Mouse (Mus musculus) MEL (cell line): ENCODE results near the gene Ccdc116. TPM values are rescaled to one million over a fixed set of nuclear protein-coding genes. Genes with fewer than 3 reads are reported as not detected.

Experiments
- DNase-seq: peaks from one replicate; pipeline ENCODE4 v3.0.0; 2011; ENCODE audit warnings: low read depth, low spot score
- H3K27ac ChIP-seq: 2 replicates; pipeline ENCODE4 v1.5.1; 2012; ENCODE audit warnings: low read depth, mild to moderate bottlenecking, control low read depth, low read length, moderate library complexity; ENCODE audit not compliant: control insufficient read depth
- H3K27me3 ChIP-seq, 2 experiments: fragments of 150-350 bp in 1 of 2; sonication (generic) in 1 of 2; 2 replicates each; pipeline ENCODE4 v1.6.1; 2012; ENCODE audit warnings: low read length in 2 of 2, mild to moderate bottlenecking in 2 of 2, improper control_type of control experiment in 1 of 2, moderate library complexity in 1 of 2; ENCODE audit not compliant: insufficient read depth in 2 of 2, control insufficient read depth in 1 of 2
- H3K36me3 ChIP-seq, 2 experiments: 2 replicates each; pipeline ENCODE4 v1.6.1; 2012 to 2014; ENCODE audit warnings: low read length in 2 of 2, improper control_type of control experiment in 1 of 2, inconsistent platforms in 1 of 2, mild to moderate bottlenecking in 1 of 2; ENCODE audit not compliant: insufficient read depth in 2 of 2, control insufficient read depth in 1 of 2
- H3K4me1 ChIP-seq, 2 experiments: fragments of 150-350 bp in 1 of 2; sonication (generic) in 1 of 2; 2 replicates each; pipeline ENCODE4 v1.6.1; 2012; ENCODE audit warnings: low read length in 2 of 2, improper control_type of control experiment in 1 of 2, mild to moderate bottlenecking in 1 of 2; ENCODE audit not compliant: insufficient read depth in 2 of 2, control insufficient read depth in 1 of 2
- H3K4me3 ChIP-seq, 2 experiments: fragments of 150-350 bp in 1 of 2; sonication (generic) in 1 of 2; 2 replicates each; pipeline ENCODE4 v1.5.1; 2012; ENCODE audit warnings: low read depth in 2 of 2, low read length in 2 of 2, mild to moderate bottlenecking in 2 of 2, moderate library complexity in 2 of 2, control low read depth in 1 of 2, improper control_type of control experiment in 1 of 2; ENCODE audit not compliant: control insufficient read depth in 1 of 2, insufficient read depth in 1 of 2
- H3K79me2 ChIP-seq: 2 replicates; pipeline ENCODE4 v1.6.1; 2012; ENCODE audit warnings: mild to moderate bottlenecking, low read length, moderate library complexity; ENCODE audit not compliant: control insufficient read depth, poor library complexity, insufficient read depth
- H3K9ac ChIP-seq: 2 replicates; pipeline ENCODE4 v1.6.1; 2012; ENCODE audit warnings: low read depth, mild to moderate bottlenecking, control low read depth, low read length, moderate library complexity; ENCODE audit not compliant: control insufficient read depth, poor library complexity, severe bottlenecking
- H3K9me3 ChIP-seq: fragments of 150-350 bp; sonication (generic); replicated peaks from 2 replicates; pipeline ENCODE4 v1.6.1; 2012; ENCODE audit warnings: mild to moderate bottlenecking, low read length, improper control_type of control experiment, moderate library complexity; ENCODE audit not compliant: insufficient read depth
- BHLHE40 ChIP-seq: IDR thresholded peaks from 2 replicates; pipeline ENCODE4 v1.6.1; 2012; ENCODE audit warnings: low read depth, mild to moderate bottlenecking, inconsistent platforms, low read length, improper control_type of control experiment, borderline replicate concordance
- CTCF ChIP-seq, 3 experiments: IDR thresholded peaks in 2 of 3; conservative IDR thresholded peaks in 1 of 3; 2 replicates each; pipeline ENCODE4 v1.5.1; 2011 to 2012; ENCODE audit warnings: low read length in 3 of 3, low read depth in 2 of 3, mild to moderate bottlenecking in 2 of 3, improper control_type of control experiment in 1 of 3, inconsistent platforms in 1 of 3, mixed read lengths in 1 of 3, moderate library complexity in 1 of 3; ENCODE audit not compliant: control insufficient read depth in 1 of 3, insufficient read depth in 1 of 3, poor library complexity in 1 of 3, severe bottlenecking in 1 of 3
- ELF1 ChIP-seq: IDR thresholded peaks from 2 replicates; pipeline ENCODE4 v1.6.1; 2014; ENCODE audit warnings: low read depth, mild to moderate bottlenecking, inconsistent platforms, low read length, improper control_type of control experiment, moderate library complexity
- ETS1 ChIP-seq: IDR thresholded peaks from 2 replicates; pipeline ENCODE4 v1.6.1; 2012; ENCODE audit warnings: low read depth, mild to moderate bottlenecking, inconsistent platforms, low read length, improper control_type of control experiment, moderate library complexity
- HCFC1 ChIP-seq: IDR thresholded peaks from 2 replicates; pipeline ENCODE4 v1.6.1; 2012; ENCODE audit warnings: low read depth, mild to moderate bottlenecking, inconsistent platforms, low read length, improper control_type of control experiment, moderate library complexity
- MAFK ChIP-seq: IDR thresholded peaks from 2 replicates; pipeline ENCODE4 v1.6.1; 2011; ENCODE audit warnings: low read depth, mild to moderate bottlenecking, low read length, improper control_type of control experiment, borderline replicate concordance
- MAX ChIP-seq: IDR thresholded peaks from 2 replicates; pipeline ENCODE4 v1.6.1; 2011; ENCODE audit warnings: low read length, improper control_type of control experiment
- MYC ChIP-seq: IDR thresholded peaks from 2 replicates; pipeline ENCODE4 v1.6.1; 2011; ENCODE audit warnings: low read depth, mild to moderate bottlenecking, low read length, improper control_type of control experiment, moderate library complexity
- NELFE ChIP-seq: IDR thresholded peaks from 2 replicates; pipeline ENCODE4 v1.6.1; 2011; ENCODE audit warnings: low read depth, low read length, improper control_type of control experiment
- POLR2A ChIP-seq, 2 experiments: IDR thresholded peaks; 2 replicates each; pipeline ENCODE4 v1.6.1; 2011 to 2012; ENCODE audit warnings: low read length in 2 of 2, mild to moderate bottlenecking in 2 of 2, control low read depth in 1 of 2, improper control_type of control experiment in 1 of 2, low read depth in 1 of 2, moderate library complexity in 1 of 2; ENCODE audit not compliant: control insufficient read depth in 1 of 2, insufficient read depth in 1 of 2, poor library complexity in 1 of 2
- POLR2AphosphoS2 ChIP-seq: IDR thresholded peaks from 2 replicates; pipeline ENCODE4 v1.6.1; 2011; ENCODE audit warnings: low read length, improper control_type of control experiment
- RAD21 ChIP-seq: IDR thresholded peaks from 2 replicates; pipeline ENCODE4 v1.6.1; 2011; ENCODE audit warnings: mild to moderate bottlenecking, low read depth, low read length, improper control_type of control experiment
- SIN3A ChIP-seq: IDR thresholded peaks from 2 replicates; pipeline ENCODE4 v1.6.1; 2012; ENCODE audit warnings: low read length, improper control_type of control experiment, inconsistent platforms
- SMC3 ChIP-seq: IDR thresholded peaks from 2 replicates; pipeline ENCODE4 v1.6.1; 2011; ENCODE audit warnings: low read depth, low read length, improper control_type of control experiment
- TBP ChIP-seq: IDR thresholded peaks from 2 replicates; pipeline ENCODE4 v1.8.0; 2011; ENCODE audit warnings: low read depth, low read length, improper control_type of control experiment
- TCF12 ChIP-seq: IDR thresholded peaks from 2 replicates; pipeline ENCODE4 v1.6.1; 2014; ENCODE audit warnings: low read depth, mild to moderate bottlenecking, inconsistent platforms, low read length, improper control_type of control experiment, moderate library complexity
- ZMIZ1 ChIP-seq: IDR thresholded peaks from 2 replicates; pipeline ENCODE4 v1.6.1; 2012; ENCODE audit warnings: low read depth, mild to moderate bottlenecking, inconsistent platforms, low read length, improper control_type of control experiment, moderate library complexity
- ZNF384 ChIP-seq: IDR thresholded peaks from 2 replicates; pipeline ENCODE4 v1.6.1; 2012; ENCODE audit warnings: low read depth, mild to moderate bottlenecking, inconsistent platforms, low read length, improper control_type of control experiment
- polyA plus RNA-seq, 2 experiments: library from polyadenylated mRNA; stranded (reverse) in 1 of 2; unstranded in 1 of 2; fragments of >175 nt in 1 of 2; fragments of >200 nt in 1 of 2; gene quantifications; 2 replicates each; pipeline versions ENCODE4 v1.2.1 to v1.2.4; 2012; ENCODE audit warnings: low replicate concordance in 2 of 2, low read depth in 1 of 2; ENCODE audit not compliant: insufficient read length in 2 of 2, insufficient read depth in 1 of 2, missing spikeins in 1 of 2
- total RNA-seq: library from RNA; depleted of rRNA; stranded (reverse); fragments of 300-350 nt; gene quantifications from 2 replicates; pipeline ENCODE4 v1.2.3, GENCODE M21; 2012; rRNA removed

Gene Ccdc116
- total RNA-seq = 3.4 and 4.9 TPM in 2 replicates
- 1 to 10 TPM in 1 of 2 experiments, not detected in 1; 7.9 TPM for polyA plus RNA-seq

GRCm38 (mm10) chr16:17146772-17147235 lies at the start of gene Ccdc116:
TSS of gene Ccdc116 (minus strand) at chr16:17147229.
- TF ChIP-seq ZNF384 (peak; percentile 68; the same call in 1 of the 2 replicates), SIN3A (0 out of 2 replicates have a peak, but pooled peaks have one; percentile 54), ETS1 (no peak), MYC (peak; percentile 83), TCF12 (0 out of 2 replicates have a peak, but pooled peaks have one; percentile 16), NELFE (peak; percentile 68), BHLHE40 (no peak), SMC3 (peak; percentile 37), RAD21 (peak; percentile 4), TBP (peak; percentile 76), ELF1 (no peak), CTCF (IDR thresholded peaks at IDR 0.05 in 2 of 3, conservative IDR thresholded peaks at IDR 0.05 in 1 of 3; ENCODE audit: control insufficient read depth in 1 of 3, insufficient read depth in 1 of 3, low read depth in 2 of 3, low read length in 3 of 3, poor library complexity in 1 of 3, severe bottlenecking in 1 of 3) (peak in 2 of 3 experiments; percentile 56 to 63; a peak in 5 of 6 replicates), HCFC1 (peak; percentile 70; the same call in 1 of the 2 replicates), ZMIZ1 (no peak; the same call in 1 of the 2 replicates), POLR2AphosphoS2 (0 out of 2 replicates have a peak, but pooled peaks have one; percentile 20), POLR2A (IDR thresholded peaks at IDR 0.05; ENCODE audit: control insufficient read depth in 1 of 2, insufficient read depth in 1 of 2, low read depth in 1 of 2, low read length in 2 of 2, poor library complexity in 1 of 2) (peak; percentile 64 to 80; a peak in 2 of 4 replicates)
- H3K9me3 ChIP-seq = no peaks in the 10 kb centered on the region
- DNase-seq = peak; percentile 96

DNA sequence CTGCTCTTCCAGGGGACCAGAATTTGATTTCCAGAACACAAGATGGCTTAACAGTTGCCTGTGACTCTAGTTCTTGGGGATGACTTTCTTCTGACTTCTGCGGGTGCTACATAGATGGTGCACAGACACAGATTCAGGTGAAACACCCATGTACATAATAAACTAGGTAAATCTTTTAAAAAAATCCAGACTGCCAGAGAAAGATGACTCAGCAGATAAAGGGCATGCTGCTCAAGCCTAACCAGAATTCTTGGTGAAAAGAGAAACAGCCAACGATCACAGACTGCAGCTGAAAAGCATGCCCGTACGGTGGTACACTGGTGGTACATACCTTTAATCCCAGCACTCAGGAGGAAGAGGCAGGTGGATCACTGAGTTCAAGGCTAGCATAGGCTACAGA lies 46.8 kb upstream of the Ccdc116 start:
- Histone ChIP-seq H3K4me3 (no peak overlapping the region), H3K36me3 (peaks cover 15 to 25% of the 10 kb centered on the region in 2 experiments), H3K9me3 (no peaks in the 10 kb centered on the region), H3K9ac (no peak overlapping the region), H3K27me3 (no peaks in the 10 kb centered on the region), H3K27ac (no peak overlapping the region), H3K4me1 (peaks cover 2 to 4% of the 10 kb centered on the region in 2 experiments; a peak in 1 of 4 replicates), H3K79me2 (peaks cover 78% of the 10 kb centered on the region)
- TF ChIP-seq MAX = no peak
- 0 out of 2 replicates have a peak, but pooled peaks have one; percentile 18 for TF ChIP-seq MAFK
- no peak for DNase-seq

More at GRCm38 (mm10) chr16:17146772-17147235, at the start of gene Ccdc116:
- Histone ChIP-seq H3K27ac (peak within 1 kb of the TSS; percentile 46), H3K9ac (peak within 1 kb of the TSS; percentile 67), H3K79me2 (peaks cover 18% of the 10 kb centered on the region), H3K27me3 (no peaks in the 10 kb centered on the region), H3K4me1 (peaks cover 2 to 8% of the 10 kb centered on the region in 2 experiments; a peak in 3 of 4 replicates), H3K4me3 (peak within 1 kb of the TSS; percentile 68 to 69), H3K36me3 (peaks cover 0 to 9% of the 10 kb centered on the region in 2 experiments; a peak in 2 of 4 replicates)
